Mouse (Mus musculus): Measurements from ENCODE around the gene Gcgr.
A peak's percentile ranks its signal among the peaks of the same experiment; 100 is the strongest.
"Not testable (repeated sequence)": the region's sequence is repeated elsewhere in the genome, so short reads cannot be mapped to it uniquely, and the experiment has no call there.

Gene Gcgr

GRCm38 (mm10) chr11:120505661-120506060 is 24.8 kb upstream of the Gcgr start:
- DNase-seq (ENCODE audit: extremely low spot score, low read depth, low spot score): no peak

- no peak for DNase-seq (ENCODE audit: extremely low spot score, low read depth, low spot score)
Measured at GRCm38 (mm10) chr11:120506899-120507298, 23.6 kb upstream of the Gcgr start.

- DNase-seq (ENCODE audit: extremely low spot score, low read depth, low spot score): no peak
Measured at GRCm38 (mm10) chr11:120507611-120508289, 22.7 kb upstream of the Gcgr start.

GRCm38 (mm10) chr11:120508290-120508870 is 22.1 kb upstream of the Gcgr start:
- DNase-seq (ENCODE audit: extremely low spot score, low read depth, low spot score): no peak

- no peak for DNase-seq (ENCODE audit: extremely low spot score, low read depth, low spot score)
Measured at GRCm38 (mm10) chr11:120509940-120510339, 20.6 kb upstream of the Gcgr start.

- no peak for DNase-seq (ENCODE audit: extremely low spot score, low read depth, low spot score)
Measured at GRCm38 (mm10) chr11:120510375-120511030, 20.0 kb upstream of the Gcgr start.

GRCm38 (mm10) chr11:120512790-120513453 is 17.6 kb upstream of the Gcgr start:
- DNase-seq (ENCODE audit: extremely low spot score, low read depth, low spot score): no peak

- DNase-seq (ENCODE audit: extremely low spot score, low read depth, low spot score): not testable (repeated sequence)
Measured at GRCm38 (mm10) chr11:120514262-120514661, 16.2 kb upstream of the Gcgr start.

- DNase-seq (ENCODE audit: extremely low spot score, low read depth, low spot score): peak; percentile 66
Measured at GRCm38 (mm10) chr11:120515611-120516010, 14.9 kb upstream of the Gcgr start.

GRCm38 (mm10) chr11:120517147-120517546 is 13.4 kb upstream of the Gcgr start:
- no peak for DNase-seq (ENCODE audit: extremely low spot score, low read depth, low spot score)

- DNase-seq (ENCODE audit: extremely low spot score, low read depth, low spot score): no peak
Measured at GRCm38 (mm10) chr11:120518027-120518426, 12.5 kb upstream of the Gcgr start.

- no peak for DNase-seq (ENCODE audit: extremely low spot score, low read depth, low spot score)
Measured at GRCm38 (mm10) chr11:120518558-120518957, 11.9 kb upstream of the Gcgr start.

GRCm38 (mm10) chr11:120519738-120520137 is 10.8 kb upstream of the Gcgr start:
- no peak for DNase-seq (ENCODE audit: extremely low spot score, low read depth, low spot score)

GRCm38 (mm10) chr11:120520498-120520897 is 10.0 kb upstream of the Gcgr start:
- no peak for DNase-seq (ENCODE audit: extremely low spot score, low read depth, low spot score)

- DNase-seq (ENCODE audit: extremely low spot score, low read depth, low spot score): no peak
Measured at GRCm38 (mm10) chr11:120520967-120521540, 9.4 kb upstream of the Gcgr start.

- DNase-seq (ENCODE audit: extremely low spot score, low read depth, low spot score): no peak
Measured at GRCm38 (mm10) chr11:120522581-120522980, 7.9 kb upstream of the Gcgr start.

- DNase-seq (ENCODE audit: extremely low spot score, low read depth, low spot score): no peak
Measured at GRCm38 (mm10) chr11:120525959-120526358, 4.5 kb upstream of the Gcgr start.

GRCm38 (mm10) chr11:120527690-120528354 is 2.7 kb upstream of the Gcgr start:
- DNase-seq (ENCODE audit: extremely low spot score, low read depth, low spot score): no peak

- no peak for DNase-seq (ENCODE audit: extremely low spot score, low read depth, low spot score)
Measured at GRCm38 (mm10) chr11:120528903-120529302, 1.6 kb upstream of the Gcgr start.

GRCm38 (mm10) chr11:120531646-120532045 is 1.1 kb downstream of the Gcgr start:
- no peak for DNase-seq (ENCODE audit: extremely low spot score, low read depth, low spot score)

GRCm38 (mm10) chr11:120534093-120534492 is 3.6 kb downstream of the Gcgr start:
- no peak for DNase-seq (ENCODE audit: extremely low spot score, low read depth, low spot score)

Measured in hindlimb bud, embryonic 11.5 days (tissue).